Mouse (Mus musculus): ENCODE measurements around the gene Gm20498. TPM values are rescaled to one million over a fixed set of nuclear protein-coding genes. Genes with fewer than 3 reads are reported as not detected.
"Not testable (repeated sequence)": the region's sequence is repeated elsewhere in the genome, so short reads cannot be mapped to it uniquely, and the experiment has no call there.

Gm20498 gene
- 10 to 100 TPM; 39.6 to 40.5 TPM for total RNA-seq (2021)

DNA sequence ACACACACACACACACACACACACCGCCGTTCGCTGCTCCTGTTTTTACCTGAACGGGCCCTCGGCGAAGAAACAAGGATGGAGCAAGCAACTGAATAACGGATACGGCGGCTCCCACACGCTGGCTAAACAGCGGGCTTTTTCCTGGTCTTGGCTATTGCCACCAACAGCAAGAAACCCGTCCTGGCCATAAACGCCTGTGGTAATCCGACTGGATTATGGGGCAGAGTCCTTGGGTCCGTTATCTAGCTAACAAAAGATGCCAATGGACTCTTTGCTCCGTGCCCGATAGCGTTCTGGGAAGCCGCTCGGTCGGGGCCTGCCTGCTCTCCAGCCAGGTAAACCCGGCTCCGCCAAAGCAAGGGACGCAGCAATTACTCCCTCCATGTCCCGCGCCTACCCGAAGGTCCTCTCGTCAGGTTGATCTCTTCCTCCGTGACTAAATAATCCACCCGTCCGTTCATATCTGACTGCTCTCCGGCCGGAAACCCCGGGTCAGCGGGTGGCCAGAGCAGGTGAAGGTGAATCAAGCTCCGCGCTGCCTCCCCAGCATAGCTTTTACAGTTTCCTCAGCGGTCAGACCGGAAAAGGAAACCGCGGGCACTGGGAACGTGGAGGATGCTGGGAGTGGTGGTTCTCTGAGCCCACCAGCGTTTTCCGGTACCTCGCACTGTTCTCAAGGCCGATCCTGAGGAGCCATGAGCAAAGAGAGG, at the start of gene Gm20498, which contains the start of gene Synj2bp:
Gene Gm20498 (minus strand): TSS at position 590 of the 713 bp plus-strand sequence.
Gene Synj2bp (minus strand): TSS at position 596 of the 713 bp plus-strand sequence.
- intact Hi-C loops (cut with DNase I), result loop anchor here (2.0 kb wide), 1 partner anchor 62 kb away; the partner anchor contains the start of gene Med6
- DNase-seq (ENCODE audit: low spot score in 2 of 2), result peak; percentile 90

DNA sequence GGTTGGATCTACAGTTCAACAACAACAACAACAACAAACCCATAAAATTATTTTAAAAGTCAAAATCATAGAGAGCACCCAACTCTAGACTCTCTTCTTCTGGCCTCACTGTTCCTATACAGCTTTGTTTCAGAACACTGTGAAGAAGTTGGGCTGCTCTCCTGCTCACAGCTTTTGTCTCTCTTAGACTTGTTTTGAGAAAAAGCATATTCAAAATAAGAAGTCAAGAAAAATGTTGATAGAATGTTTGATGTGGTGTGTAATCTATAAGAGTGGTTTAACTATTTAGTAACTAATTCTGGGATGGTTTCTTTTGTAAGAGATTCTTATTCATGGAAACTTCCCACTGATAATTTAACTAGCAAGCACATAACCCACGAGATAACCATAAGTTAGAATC, 35.7 kb upstream of the Gm20498 start, which contains the start of gene Adam21:
Gene Adam21 (minus strand): TSS at position 101 of the 400 bp plus-strand sequence.
- intact Hi-C loops (cut with DNase I), result no loop called here
- no peak for DNase-seq (ENCODE audit: low spot score in 2 of 2)

DNA sequence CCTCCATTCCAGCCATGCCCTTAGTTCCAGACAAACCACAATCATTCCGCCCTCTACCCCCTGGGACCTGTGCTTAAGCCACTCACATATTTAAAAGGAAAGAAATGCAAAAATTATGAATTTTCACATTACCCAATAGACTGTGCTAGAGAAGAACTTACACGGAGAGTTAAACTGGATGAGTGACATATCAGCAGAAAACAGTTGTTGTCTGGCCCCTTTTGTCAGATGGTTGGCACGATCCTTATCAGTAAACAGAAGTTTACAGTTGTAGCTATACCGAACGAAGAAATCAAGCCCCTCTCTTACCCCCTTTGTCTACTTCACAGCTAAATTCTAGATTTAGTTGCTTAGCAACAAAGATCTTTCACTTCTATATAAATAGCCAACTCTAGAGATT, 35.2 kb upstream of the Gm20498 start:
- no peak for DNase-seq (ENCODE audit: low spot score in 2 of 2)
- intact Hi-C loops (cut with DNase I), result no loop called here

DNA sequence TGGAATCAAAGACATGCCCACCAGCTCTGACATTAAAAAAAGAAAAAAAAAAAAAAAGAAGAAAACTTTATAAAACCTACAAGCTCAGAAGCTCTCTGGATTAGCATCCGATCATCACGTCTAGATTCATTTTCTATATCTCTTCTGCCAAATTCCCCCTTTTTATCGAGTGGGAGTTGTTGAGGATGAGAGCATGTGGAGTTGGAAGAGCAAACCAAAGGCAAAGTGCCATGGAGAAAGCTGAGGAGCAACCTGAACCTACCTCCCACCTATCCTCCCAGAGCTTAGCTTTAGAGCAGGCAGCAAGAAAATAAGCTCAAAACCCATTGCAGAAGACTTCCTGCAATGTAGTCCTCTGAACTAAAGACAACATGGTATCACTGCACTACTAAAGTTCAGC, 31.5 kb upstream of the Gm20498 start:
- intact Hi-C loops (cut with DNase I), result no loop called here
- no peak for DNase-seq (ENCODE audit: low spot score in 2 of 2)

DNA sequence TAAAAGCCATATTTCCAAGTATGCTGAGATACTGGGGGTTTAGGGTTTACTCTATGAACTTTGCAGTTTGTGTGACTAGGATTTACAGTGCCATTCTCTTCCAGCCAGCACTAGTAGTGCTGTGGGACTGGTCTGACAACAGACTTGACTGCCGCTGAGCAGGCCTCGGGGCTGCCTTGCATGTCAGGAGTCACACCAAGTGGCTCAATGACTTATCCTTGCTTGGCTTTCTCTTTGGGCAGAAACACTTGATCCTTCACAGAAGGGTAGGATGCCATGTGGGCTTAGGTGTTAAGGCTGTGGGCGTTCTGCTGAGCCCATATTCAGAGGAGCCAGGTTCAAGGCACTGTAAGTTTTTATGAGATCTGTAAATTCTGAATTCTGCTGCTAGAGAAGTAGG, 16.6 kb upstream of the Gm20498 start:
- intact Hi-C loops (cut with DNase I), result no loop called here
- DNase-seq (ENCODE audit: low spot score in 2 of 2), result no peak

DNA sequence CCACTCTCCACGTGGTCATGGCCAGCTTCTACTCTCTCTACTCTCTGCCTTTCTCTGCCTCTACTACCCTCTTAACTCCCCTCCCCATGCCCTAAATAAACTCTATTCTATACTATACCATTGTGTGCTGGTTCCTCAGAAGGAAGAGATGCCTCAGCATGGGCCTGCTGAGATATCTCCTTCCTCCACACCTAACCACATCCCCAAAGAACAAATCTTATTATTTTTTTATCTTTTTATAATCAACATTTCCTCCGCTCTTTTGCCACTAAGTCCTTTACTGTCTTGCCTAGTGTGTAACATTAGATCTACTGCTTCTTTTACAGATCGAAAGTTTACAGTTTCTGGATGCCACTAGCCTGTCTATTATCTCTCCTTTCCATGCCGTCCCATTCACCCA, 14.5 kb upstream of the Gm20498 start:
- intact Hi-C loops (cut with DNase I), result no loop called here

DNA sequence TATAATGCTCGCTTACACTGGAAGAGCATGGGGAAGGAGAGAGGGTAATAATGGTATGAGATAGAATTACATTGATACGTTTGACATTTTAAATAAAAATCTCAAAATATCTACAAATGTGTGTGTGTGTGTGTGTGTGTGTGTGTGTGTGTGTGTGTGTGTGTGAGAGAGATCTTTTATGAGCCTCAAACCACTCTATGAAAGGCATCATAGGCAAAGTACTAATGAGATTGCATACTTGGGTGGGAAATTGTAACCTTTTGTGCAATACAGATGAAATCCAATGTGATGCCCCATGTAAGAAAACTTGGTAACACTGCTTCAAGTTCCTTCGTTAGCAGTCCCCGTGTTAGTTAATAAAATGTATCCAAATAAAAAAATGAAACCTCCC, 319 bp upstream of the Gm20498 start:
- no peak for DNase-seq (ENCODE audit: low spot score in 2 of 2)
- intact Hi-C loops (cut with DNase I), result loop anchor here (2.0 kb wide), 1 partner anchor 62 kb away; the partner anchor contains the start of gene Med6

More for the DNA sequence above, 14.5 kb upstream of the Gm20498 start:
- no peak for DNase-seq (ENCODE audit: low spot score in 2 of 2)

DNA sequence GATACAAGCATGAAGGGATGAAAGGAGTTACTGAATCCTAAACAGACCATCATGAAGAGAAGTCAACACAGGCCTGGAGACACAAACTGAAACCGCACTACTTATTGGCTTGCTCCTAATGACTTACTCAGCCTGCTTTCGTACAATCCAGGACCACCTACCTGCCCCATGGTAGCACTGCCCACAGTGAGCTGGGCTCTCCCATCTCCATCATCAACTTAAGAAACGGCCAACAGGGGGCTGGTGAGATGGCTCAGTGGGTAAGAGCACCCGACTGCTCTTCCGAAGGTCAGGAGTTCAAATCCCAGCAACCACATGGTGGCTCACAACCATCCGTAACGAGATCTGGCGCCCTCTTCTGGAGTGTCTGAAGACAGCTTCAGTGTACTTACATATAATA, 2.1 kb downstream of the Gm20498 start:
- DNase-seq (ENCODE audit: low spot score in 2 of 2); intact Hi-C loops (cut with DNase I): not testable (repeated sequence)

DNA sequence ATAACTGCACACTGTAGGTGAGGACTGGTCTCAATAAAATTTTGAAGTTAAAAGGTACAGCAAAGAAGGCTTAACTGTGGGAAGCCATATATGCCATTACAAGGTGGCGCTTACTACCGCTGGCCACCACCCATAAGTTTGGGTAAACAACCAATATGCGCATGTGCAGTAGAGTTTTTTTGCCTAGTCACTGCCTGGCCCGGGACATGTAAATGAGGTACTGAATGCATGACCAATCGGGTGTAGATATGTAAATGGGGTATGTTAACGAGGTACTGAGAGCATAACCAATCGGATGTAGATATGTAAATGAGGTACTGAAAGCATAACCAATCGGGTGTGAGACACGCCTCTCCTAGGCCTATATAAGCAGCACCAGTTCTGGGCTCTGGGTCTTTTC, 35.8 kb downstream of the Gm20498 start:
- intact Hi-C loops (cut with DNase I), result not testable (repeated sequence)

DNA sequence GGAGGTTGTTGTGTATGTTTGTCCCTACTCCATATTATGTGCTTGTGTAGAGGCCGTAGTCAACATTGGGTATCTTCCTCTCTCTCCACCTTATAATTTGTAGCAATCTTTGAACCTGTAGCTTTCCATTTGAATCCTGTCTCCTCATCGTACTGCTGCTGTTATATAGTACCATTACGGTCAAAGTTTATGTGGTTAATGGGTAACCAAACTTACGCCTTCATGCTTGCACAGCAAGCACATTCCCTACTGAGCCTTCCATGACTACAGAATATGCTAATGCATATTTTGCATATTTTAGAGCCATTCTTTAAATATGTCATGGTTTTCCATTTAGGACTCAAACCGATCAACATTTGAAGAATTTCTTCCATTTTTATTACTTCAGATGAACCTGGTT, 42.2 kb downstream of the Gm20498 start:
- intact Hi-C loops (cut with DNase I), result no loop called here

More for the DNA sequence above, 35.8 kb downstream of the Gm20498 start:
- not testable (repeated sequence) for DNase-seq (ENCODE audit: low spot score in 2 of 2)

DNA sequence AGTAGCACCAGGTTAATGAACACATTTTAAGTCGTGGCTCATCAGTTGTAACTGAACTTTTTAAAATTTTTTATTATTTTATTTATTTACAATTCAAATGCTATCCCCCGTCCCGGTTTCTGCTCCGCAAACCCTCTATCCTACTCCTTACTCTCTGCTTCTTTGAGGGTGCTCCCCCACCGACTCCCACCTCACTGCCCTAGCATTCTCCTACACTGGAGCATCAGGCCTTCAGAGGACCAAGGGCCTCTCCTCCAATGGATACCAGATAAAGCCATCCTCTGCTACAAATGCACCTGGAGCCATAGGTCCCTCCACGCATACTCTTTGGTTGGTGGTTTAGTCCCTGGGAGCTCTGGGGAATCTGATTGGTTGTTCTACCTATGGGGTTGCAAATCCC, 47.4 kb downstream of the Gm20498 start:
- intact Hi-C loops (cut with DNase I), result no loop called here
- no peak for DNase-seq (ENCODE audit: low spot score in 2 of 2)

More for the DNA sequence above, 42.2 kb downstream of the Gm20498 start:
- no peak for DNase-seq (ENCODE audit: low spot score in 2 of 2)

DNA sequence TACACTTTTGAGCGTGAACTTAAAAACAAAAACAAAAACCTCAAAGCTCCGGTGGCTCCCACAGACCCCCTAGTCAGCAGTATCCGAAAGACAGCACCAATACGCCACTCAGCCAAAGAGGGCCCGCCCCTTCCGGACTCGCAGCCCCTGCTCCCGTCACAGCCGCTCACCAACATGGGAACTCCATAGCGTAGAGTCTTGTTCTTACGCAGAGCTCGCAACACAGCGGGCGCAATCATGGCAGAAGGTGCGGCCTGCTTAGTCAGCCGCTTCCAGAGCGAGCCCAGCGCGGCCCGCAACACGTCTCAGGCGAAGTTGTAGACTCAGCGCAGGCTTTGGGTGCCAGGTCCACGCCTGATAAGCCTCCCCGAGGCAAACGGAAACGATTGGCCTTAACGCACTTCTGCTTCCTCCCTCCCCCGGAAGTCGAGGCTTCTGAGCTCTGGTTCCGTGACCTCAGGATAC, 47.9 kb downstream of the Gm20498 start, which contains the start of gene Cox16:
Gene Cox16 (minus strand): TSS at position 401 of the 465 bp plus-strand sequence.
- intact Hi-C loops (cut with DNase I), result no loop called here

DNA sequence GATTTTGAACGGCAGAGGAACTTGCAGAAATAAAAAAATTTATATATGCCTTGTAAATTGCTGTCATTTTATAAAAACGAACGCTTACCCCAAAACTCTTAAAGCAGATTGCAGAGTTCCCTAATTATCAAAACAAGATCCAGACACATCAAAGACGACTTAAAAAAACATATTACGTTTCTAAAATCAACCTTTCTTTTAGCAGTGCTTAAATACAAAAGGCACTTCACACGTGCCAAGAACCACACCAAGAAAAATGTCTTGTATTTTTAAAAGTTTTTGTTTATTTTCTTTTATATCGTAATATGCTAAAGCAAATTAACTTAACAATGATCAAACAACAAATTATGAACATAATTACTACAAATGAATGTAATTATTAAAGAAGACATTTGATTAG, 48.5 kb downstream of the Gm20498 start:
- no peak for DNase-seq (ENCODE audit: low spot score in 2 of 2)
- intact Hi-C loops (cut with DNase I), result no loop called here

More for the DNA sequence above, 47.9 kb downstream of the Gm20498 start, which contains the start of gene Cox16:
- peak; percentile 91 to 93 for DNase-seq (ENCODE audit: low spot score in 2 of 2)

DNA sequence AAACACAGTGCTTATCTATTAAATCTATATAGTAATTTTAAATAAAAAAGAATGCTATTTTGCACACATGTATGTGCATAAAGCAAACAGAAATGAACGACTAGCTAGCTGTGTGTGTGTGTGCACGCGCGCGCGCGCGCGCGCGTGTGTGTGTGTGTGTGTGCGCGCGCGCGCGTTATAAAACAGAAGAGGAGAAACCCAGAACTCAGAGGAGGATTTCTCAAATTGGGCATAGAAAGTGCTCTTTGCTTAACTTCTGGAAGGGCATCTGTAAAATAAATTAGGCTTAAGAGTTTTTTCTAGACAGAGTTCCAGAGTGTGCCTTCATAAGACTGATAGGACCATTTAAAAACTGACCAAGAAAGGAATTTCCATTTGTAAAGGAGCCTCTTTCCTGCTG, 49.0 kb downstream of the Gm20498 start:
- DNase-seq (ENCODE audit: low spot score in 2 of 2), result no peak
- intact Hi-C loops (cut with DNase I), result no loop called here

DNA sequence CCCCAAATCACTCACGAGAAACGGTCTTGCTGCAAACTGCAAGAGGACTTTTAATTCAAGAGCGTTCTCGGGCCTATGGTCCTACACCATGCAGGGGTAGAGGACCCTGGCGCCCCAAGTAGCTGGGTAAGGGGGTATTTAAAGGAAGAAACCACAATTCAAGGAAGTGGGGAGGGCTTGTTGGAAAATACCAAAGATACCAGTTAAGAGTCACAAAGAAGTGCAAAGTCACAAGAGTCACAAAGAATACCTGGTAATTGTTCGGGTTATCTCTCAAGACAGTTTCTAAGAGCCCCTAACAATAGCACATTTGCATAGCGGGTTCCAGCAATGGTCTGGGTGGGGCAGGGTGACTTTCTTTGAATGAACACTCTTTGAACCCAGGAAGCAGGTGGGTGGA, 73.7 kb downstream of the Gm20498 start:
- DNase-seq (ENCODE audit: low spot score in 2 of 2); intact Hi-C loops (cut with DNase I): not testable (repeated sequence)

DNA sequence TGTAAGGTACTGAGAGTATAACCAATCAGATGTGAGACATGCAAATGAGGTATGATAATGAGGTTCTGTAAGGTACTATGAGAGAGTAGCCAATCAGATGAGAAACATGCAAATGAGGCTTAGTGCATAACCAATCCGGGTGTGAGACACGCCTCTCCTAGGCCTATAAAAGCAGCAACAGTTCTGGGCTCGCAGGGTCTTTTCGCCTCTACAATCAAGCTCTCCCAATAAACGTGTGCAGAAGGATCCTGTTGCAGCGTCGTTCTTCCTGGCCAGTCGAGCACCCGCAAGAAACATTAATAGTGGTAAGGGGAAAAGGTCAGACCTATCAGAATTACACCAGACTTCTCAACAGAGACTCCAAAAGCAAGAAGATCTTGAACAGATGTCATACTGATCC, 93.7 kb downstream of the Gm20498 start:
- intact Hi-C loops (cut with DNase I); DNase-seq (ENCODE audit: low spot score in 2 of 2): not testable (repeated sequence)

DNA sequence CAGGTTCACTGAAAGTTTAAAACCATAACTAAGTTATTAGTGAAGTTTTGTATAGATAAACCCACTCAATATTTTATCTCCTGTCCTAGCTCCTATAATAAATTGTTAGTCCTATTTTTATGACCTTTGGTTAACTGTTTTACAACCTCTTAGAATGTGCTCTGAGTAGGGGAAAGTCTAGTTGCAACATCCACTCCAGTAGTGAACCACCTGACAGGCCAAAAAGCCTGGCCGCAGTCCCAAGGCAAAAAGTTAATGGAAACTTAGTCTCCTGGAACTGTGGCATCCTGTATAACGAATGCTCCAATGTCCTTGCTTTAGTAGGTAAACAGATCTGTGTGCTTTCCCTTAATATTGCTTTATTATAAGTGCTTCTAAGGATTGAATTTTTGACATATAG, 97.9 kb downstream of the Gm20498 start:
- DNase-seq (ENCODE audit: low spot score in 2 of 2); intact Hi-C loops (cut with DNase I): not testable (repeated sequence)

DNA sequence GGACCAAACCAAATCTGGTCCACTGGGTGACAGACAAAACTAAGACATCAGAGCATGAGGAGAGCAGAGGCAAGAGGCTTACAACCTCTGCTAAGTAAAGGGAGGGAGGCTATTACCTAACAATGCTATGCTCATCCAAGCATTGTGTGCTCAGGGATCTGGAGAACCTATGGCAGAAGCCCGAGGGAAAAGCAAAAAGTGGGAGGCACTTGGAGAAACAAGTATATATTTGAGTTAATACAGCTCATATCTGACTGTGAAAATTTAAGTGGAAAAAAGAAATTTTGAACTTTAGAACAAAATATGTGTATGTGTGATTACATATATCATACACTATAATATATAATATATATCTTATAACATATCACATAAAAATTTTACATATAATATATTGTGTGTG, 110.9 kb downstream of the Gm20498 start, which contains the start of gene Adam4:
Gene Adam4 (minus strand): TSS at position 101 of the 400 bp plus-strand sequence.
- DNase-seq (ENCODE audit: low spot score in 2 of 2), result no peak
- intact Hi-C loops (cut with DNase I), result no loop called here

DNA sequence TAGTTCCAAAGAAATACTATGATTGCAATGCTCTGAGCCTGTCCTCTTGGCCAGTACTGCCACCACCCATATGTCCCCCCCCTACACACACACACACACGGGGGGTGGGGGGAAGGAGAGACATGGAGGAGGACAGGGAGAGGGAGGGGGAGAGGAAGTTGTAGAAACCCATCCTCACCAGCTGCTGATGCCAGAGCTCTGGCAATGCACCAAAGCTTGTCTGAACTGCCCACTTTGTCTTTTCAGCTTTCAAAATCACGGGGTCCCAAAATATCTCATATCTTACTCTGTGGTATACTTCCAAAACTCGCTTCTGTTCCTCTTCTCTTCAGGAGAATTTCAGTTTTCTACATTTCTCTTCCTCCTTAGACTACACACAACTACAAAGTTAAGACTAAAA, 119.5 kb downstream of the Gm20498 start:
- no peak for DNase-seq (ENCODE audit: low spot score in 2 of 2)
- intact Hi-C loops (cut with DNase I), result no loop called here

DNA sequence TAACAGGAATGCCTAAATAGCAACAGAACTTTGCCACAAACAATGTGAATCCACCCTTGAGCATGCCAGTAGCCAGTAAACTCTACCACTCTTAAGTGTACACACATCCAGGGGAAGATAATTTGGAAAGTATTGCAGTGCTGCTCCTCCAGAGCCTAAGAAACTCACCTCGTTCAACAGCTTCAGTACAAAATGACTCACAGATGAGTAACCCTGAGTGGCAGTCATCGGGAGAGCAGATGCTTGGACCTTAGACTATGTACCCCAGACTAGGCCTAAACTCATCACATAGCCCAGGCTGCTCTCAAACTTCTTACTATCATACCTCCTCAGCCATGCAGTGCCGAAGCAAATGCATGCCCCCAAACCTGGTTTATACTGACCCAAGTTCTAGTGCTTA, 123.7 kb downstream of the Gm20498 start:
- intact Hi-C loops (cut with DNase I), result no loop called here
- no peak for DNase-seq (ENCODE audit: low spot score in 2 of 2)

DNA sequence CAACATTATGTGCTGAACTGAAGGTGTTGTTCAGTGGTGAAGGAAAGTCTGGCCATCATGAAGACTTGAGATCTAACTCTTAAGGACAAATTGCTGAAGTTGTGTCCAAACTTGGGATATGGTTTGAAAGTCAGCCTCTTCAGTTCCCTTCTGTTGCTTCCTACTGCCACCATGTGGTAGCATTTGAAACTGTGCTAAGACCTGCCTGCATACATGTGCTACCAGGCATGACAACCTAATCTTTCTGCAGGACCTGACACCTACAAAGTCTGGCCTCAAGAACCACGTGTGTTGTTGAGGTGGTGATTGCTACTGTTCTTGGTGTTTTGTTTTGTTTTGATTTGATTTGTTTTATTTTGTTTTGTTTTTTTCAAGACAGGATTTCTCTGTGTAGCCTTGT, 130.5 kb downstream of the Gm20498 start:
- DNase-seq (ENCODE audit: low spot score in 2 of 2), result peak; percentile 43 to 55
- intact Hi-C loops (cut with DNase I), result loop anchor here (1.0 kb wide), 2 partner anchors 203 to 420 kb away; no protein-coding TSS in a partner anchor

Measured in left cerebral cortex, postnatal 36 days (tissue).